Mouse (Mus musculus): ENCODE measurements around the gene Zfp688.

DNA sequence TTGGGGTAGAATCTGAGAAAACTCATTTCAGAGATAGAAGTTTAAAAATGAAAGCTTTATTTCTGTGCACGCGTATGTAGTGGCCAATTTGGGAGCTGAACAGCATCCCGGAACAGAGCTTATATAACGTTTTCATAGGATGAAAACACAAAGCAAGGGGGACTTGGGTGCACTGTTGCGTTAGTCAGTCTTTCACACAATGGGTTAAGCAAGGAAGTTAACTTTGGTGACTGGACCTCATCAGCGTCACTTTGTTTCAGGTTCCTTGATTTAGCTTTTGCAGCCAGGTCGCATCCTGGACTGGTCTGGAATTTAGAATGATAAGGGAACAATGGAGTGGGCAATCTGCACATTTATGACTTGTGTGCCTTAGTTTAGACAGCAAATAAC is 27.9 kb downstream of the Zfp688 start:
- TF ChIP-seq SIN3A (IDR thresholded peaks at IDR 0.05; ENCODE audit: low read length) = no peak
- TF ChIP-seq MAFK (IDR thresholded peaks at IDR 0.05; ENCODE audit: borderline replicate concordance, low read depth, low read length) = no peak
- TF ChIP-seq ZNF384 (IDR thresholded peaks at IDR 0.05; ENCODE audit: low read depth, low read length) = no peak
- no peak for TF ChIP-seq CTCF (IDR thresholded peaks at IDR 0.05 in 2 of 3, conservative IDR thresholded peaks at IDR 0.05 in 1 of 3; ENCODE audit: control insufficient read depth in 1 of 3, insufficient read depth in 1 of 3, low read depth in 2 of 3, low read length in 3 of 3, poor library complexity in 1 of 3, severe bottlenecking in 1 of 3)
